Mouse (Mus musculus): ENCODE data around the gene Tmem132a.

DNA sequence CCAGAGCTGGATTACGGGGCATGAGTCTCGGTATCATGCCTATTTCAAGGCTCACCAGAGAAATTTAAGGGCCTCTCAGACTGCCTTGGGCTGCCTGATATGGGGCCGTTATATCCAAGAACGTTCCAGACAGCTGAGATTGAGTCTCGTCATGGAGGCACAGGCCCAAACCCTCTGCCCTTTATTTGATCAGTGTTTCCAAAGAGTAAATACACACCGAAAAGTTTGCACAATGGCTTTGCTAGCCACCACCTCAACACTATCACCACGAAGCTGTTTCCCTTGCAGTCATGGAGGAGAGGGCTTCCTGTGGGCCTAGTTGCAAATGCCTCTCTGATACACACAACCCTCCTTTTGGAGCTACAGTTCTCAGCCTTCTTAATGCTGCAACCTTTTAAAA is 45.7 kb downstream of the Tmem132a start:
- TF ChIP-seq CTCF (IDR thresholded peaks at IDR 0.05; ENCODE audit: low read depth, low read length), result no peak
- no peak for TF ChIP-seq POLR2A (IDR thresholded peaks at IDR 0.05; ENCODE audit: borderline replicate concordance, low read depth, low read length)
